ENCODE assay signal across 8 mouse cellular contexts in genomic region chr5:123140694-123141554, GRCm38 (mm10). TPM values are rescaled to one million over a fixed set of nuclear protein-coding genes. Genes with fewer than 3 reads are reported as not detected.
DNase-seq lines count a peak whose midpoint lies in the region; ATAC-seq lines count a peak whose summit lies in the region.

No protein-coding gene starts in this region.

- no peaks in the 10 kb centered on the region for H3K36me3 ChIP-seq in intestine, embryonic 16.5 days (ENCODE audit: control insufficient read depth, insufficient read depth, low read length)

- peak overlapping the region; percentile 99 for H3K9ac ChIP-seq in intestine, embryonic 16.5 days (ENCODE audit: low read depth, low read length)

- no peaks in the 10 kb centered on the region for H3K27me3 ChIP-seq in intestine, embryonic 16.5 days (replicated peaks; ENCODE audit: control insufficient read depth, insufficient read depth, low read length)

- H3K4me3 ChIP-seq in intestine, embryonic 16.5 days (ENCODE audit: low read length) = peak overlapping the region; percentile 88

- intact Hi-C loops in left cerebral cortex, postnatal 25 days (cut with DNase I) = no loop called here

- no peaks in the 10 kb centered on the region for H3K9me3 ChIP-seq in intestine, embryonic 16.5 days (ENCODE audit: control insufficient read depth, low read length)

- H3K27ac ChIP-seq in intestine, embryonic 16.5 days (ENCODE audit: low read length) = peak overlapping the region; percentile 98

- peaks cover 40% of the 10 kb centered on the region for H3K4me1 ChIP-seq in intestine, embryonic 16.5 days (ENCODE audit: control insufficient read depth, insufficient read depth, low read length)

- ATAC-seq in intestine, embryonic 16.5 days = peak; percentile 36

- 0% methylated on average over 31 of the region's 31 CpGs for WGBS in intestine, embryonic 16.5 days

- peak overlapping the region; percentile 92 for H3K4me2 ChIP-seq in intestine, embryonic 16.5 days (ENCODE audit: low read depth, low read length)

- peak; percentile 94 for DNase-seq in adrenal gland, postnatal 14 days
- peak; percentile 92 for DNase-seq in embryo, embryonic 9.5 days (ENCODE audit: extremely low spot score)
- peak; percentile 75 to 89 for DNase-seq in gastrocnemius, postnatal 4 days (ENCODE audit: low spot score in 2 of 2)
- peak; percentile 94 to 98 for DNase-seq in left cerebral cortex, postnatal 25 days (ENCODE audit: low spot score in 2 of 2)
- peak; percentile 95 for DNase-seq in mesoderm, embryonic 11.5 days (ENCODE audit: low read depth, low spot score)
- peak; percentile 89 for DNase-seq in right cerebral cortex, postnatal 25 days
- DNase-seq in yolk sac, embryonic 10.5 days (ENCODE audit: low spot score) = peak; percentile 94

RNA-seq across cellular contexts. Expression of gene Setd1b, which starts 1.1 kb away (rescaled TPM):
- 25.5 and 29.7 TPM in 2 replicates for total RNA-seq in adrenal gland, postnatal 14 days (2021)
- total RNA-seq in gastrocnemius, postnatal 4 days (2021) = 10 to 100 TPM; 21.0 to 21.4 TPM
- polyA plus RNA-seq in intestine, embryonic 16.5 days (2015; fragmentation: Nextera tagmentation; extraction: Ambion mirVana) = 6.6 and 6.9 TPM in 2 replicates
- 10 to 100 TPM; 27.0 to 32.1 TPM for total RNA-seq in left cerebral cortex, postnatal 25 days (2021)

RNA-seq across cellular contexts. Expression of gene Rhof, which starts 8.4 kb away (rescaled TPM):
- total RNA-seq in adrenal gland, postnatal 14 days (2021) = 0.89 and 4.2 TPM in 2 replicates
- total RNA-seq in gastrocnemius, postnatal 4 days (2021) = under 1 TPM; 0.91 to 0.93 TPM
- 2.5 and 2.8 TPM in 2 replicates for polyA plus RNA-seq in intestine, embryonic 16.5 days (2015; fragmentation: Nextera tagmentation; extraction: Ambion mirVana)
- total RNA-seq in left cerebral cortex, postnatal 25 days (2021) = 10 to 100 TPM; 48.6 to 55.2 TPM

RNA-seq across cellular contexts. Expression of gene Psmd9, which starts 28.3 kb away (rescaled TPM):
- 25.6 and 28.6 TPM in 2 replicates for total RNA-seq in adrenal gland, postnatal 14 days (2021)
- total RNA-seq in gastrocnemius, postnatal 4 days (2021) = 10 to 100 TPM; 28.3 to 32.2 TPM
- 64.3 and 66.3 TPM in 2 replicates for polyA plus RNA-seq in intestine, embryonic 16.5 days (2015; fragmentation: Nextera tagmentation; extraction: Ambion mirVana)
- 10 to 100 TPM; 26.2 to 27.7 TPM for total RNA-seq in left cerebral cortex, postnatal 25 days (2021)

RNA-seq across cellular contexts. Expression of gene Hpd, which starts 41.6 kb away (rescaled TPM):
- total RNA-seq in adrenal gland, postnatal 14 days (2021) = 9.9 and 203 TPM in 2 replicates
- 1 to 10 TPM in 1 of 2 experiments, under 1 TPM in 1; 0.42 to 2.4 TPM for total RNA-seq in gastrocnemius, postnatal 4 days (2021)
- polyA plus RNA-seq in intestine, embryonic 16.5 days (2015; fragmentation: Nextera tagmentation; extraction: Ambion mirVana) = 9.0 and 9.9 TPM in 2 replicates
- total RNA-seq in left cerebral cortex, postnatal 25 days (2021) = not detected

Comparison
In these comparisons a context has a peak if more than half of its experiments do, and no peak if none do; other contexts are left out.
1. Peak in every context shown above with its lines: DNase-seq, ATAC-seq, H3K4me3 ChIP-seq and H3K27ac ChIP-seq.